ENCODE assay signal across 11 mouse cellular contexts in the genomic region with DNA sequence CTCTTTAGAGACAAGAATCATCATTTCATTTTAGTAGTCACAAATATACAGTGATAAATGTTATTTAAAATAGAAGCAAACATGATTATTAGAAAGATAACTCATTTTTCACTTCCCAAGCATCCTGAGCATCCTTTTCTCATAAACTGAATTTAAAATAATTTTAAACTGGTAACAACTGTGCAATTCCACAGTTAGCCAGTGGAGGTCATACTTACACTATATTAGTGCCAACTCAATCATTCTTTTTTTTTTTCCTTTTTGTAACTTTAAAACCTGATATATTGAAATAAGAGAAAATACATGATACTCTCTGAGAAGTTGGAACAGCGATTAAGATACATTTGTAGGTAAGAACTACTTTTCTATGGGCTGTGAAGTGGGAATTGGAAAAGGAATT.
DNase-seq lines count a peak whose midpoint lies in the region; ATAC-seq and TF ChIP-seq lines count a peak whose summit lies in the region.
"Had no signal": no experiment of that assay in that cellular context is flagged by ENCODE, and none has a peak within 500 bp of the region (broad histone marks: within the 10 kb centered on the region; RNA-seq: fewer than 3 reads in every experiment).

No protein-coding gene starts in this region.

- H3K9me3 ChIP-seq in hindbrain, postnatal 0 days (ENCODE audit: low read length): no peaks in the 10 kb centered on the region
- H3K9me3 ChIP-seq in hindbrain, embryonic 16.5 days (ENCODE audit: control insufficient read depth, low read length): no peaks in the 10 kb centered on the region
- no peaks in the 10 kb centered on the region for H3K9me3 ChIP-seq in kidney, embryonic 14.5 days (ENCODE audit: control insufficient read depth, low read length)
- H3K9me3 ChIP-seq: heart, embryonic 15.5 days; liver, embryonic 15.5 days had no signal

- H3K9ac ChIP-seq in hindbrain, postnatal 0 days (replicated peaks; ENCODE audit: low read length): no peak overlapping the region
- H3K9ac ChIP-seq in hindbrain, embryonic 16.5 days (ENCODE audit: low read depth, low read length): no peak overlapping the region
- H3K9ac ChIP-seq in kidney, embryonic 14.5 days (ENCODE audit: low read depth, low read length): no peak overlapping the region
- H3K9ac ChIP-seq: heart, embryonic 15.5 days; liver, embryonic 15.5 days had no signal

- 11% methylated on average over 1 of the region's 1 CpGs for WGBS in hindbrain, postnatal 0 days
- 30% methylated on average over 1 of the region's 1 CpGs for WGBS in hindbrain, embryonic 16.5 days
- 24% methylated on average over 1 of the region's 1 CpGs for WGBS in kidney, embryonic 14.5 days

- H3K36me3 ChIP-seq in hindbrain, postnatal 0 days (ENCODE audit: insufficient read depth, low read length): no peaks in the 10 kb centered on the region
- no peaks in the 10 kb centered on the region for H3K36me3 ChIP-seq in hindbrain, embryonic 16.5 days (ENCODE audit: control insufficient read depth, insufficient read depth, low read length)
- H3K36me3 ChIP-seq in kidney, embryonic 14.5 days (ENCODE audit: control insufficient read depth, insufficient read depth, low read length): no peaks in the 10 kb centered on the region
- H3K36me3 ChIP-seq: heart, embryonic 15.5 days; liver, embryonic 15.5 days had no signal

- no peaks in the 10 kb centered on the region for H3K27me3 ChIP-seq in hindbrain, postnatal 0 days (ENCODE audit: insufficient read depth, low read length)
- no peaks in the 10 kb centered on the region for H3K27me3 ChIP-seq in hindbrain, embryonic 16.5 days (replicated peaks; ENCODE audit: control insufficient read depth, insufficient read depth, low read length)
- no peaks in the 10 kb centered on the region for H3K27me3 ChIP-seq in kidney, embryonic 14.5 days (ENCODE audit: control insufficient read depth, insufficient read depth, low read length)
- H3K27me3 ChIP-seq: heart, embryonic 15.5 days; liver, embryonic 15.5 days had no signal

- H3K4me1 ChIP-seq in hindbrain, postnatal 0 days (ENCODE audit: insufficient read depth, low read length): no peaks in the 10 kb centered on the region
- no peaks in the 10 kb centered on the region for H3K4me1 ChIP-seq in hindbrain, embryonic 16.5 days (ENCODE audit: control insufficient read depth, insufficient read depth, low read depth, low read length)
- no peaks in the 10 kb centered on the region for H3K4me1 ChIP-seq in kidney, embryonic 14.5 days (ENCODE audit: control insufficient read depth, insufficient read depth, low read length)
- H3K4me1 ChIP-seq: heart, embryonic 15.5 days; liver, embryonic 15.5 days had no signal

- peak; percentile 70 for TF ChIP-seq CTCF in hindbrain, postnatal 0 days (IDR thresholded peaks at IDR 0.05; ENCODE audit: low read depth)

- no peak overlapping the region for H3K4me2 ChIP-seq in hindbrain, postnatal 0 days (ENCODE audit: low read depth, low read length)
- no peak overlapping the region for H3K4me2 ChIP-seq in hindbrain, embryonic 16.5 days (ENCODE audit: low read length)
- no peak overlapping the region for H3K4me2 ChIP-seq in kidney, embryonic 14.5 days (replicated peaks; ENCODE audit: low read depth, low read length)
- H3K4me2 ChIP-seq: heart, embryonic 15.5 days; liver, embryonic 15.5 days had no signal

- DNase-seq in hindbrain, postnatal 0 days (ENCODE audit: low spot score): peak; percentile 70
- DNase-seq in retina, embryonic 14.5 days (ENCODE audit: low spot score): peak; percentile 61
- DNase-seq in retina, postnatal 1 day: no peak
- peak; percentile 38 for DNase-seq in embryo, embryonic 11 days
- DNase-seq in adrenal gland, postnatal 36 days: no peak
- DNase-seq: cerebellum, adult 2 months had no signal

- ATAC-seq in hindbrain, postnatal 0 days: no peak
- ATAC-seq in hindbrain, embryonic 16.5 days: no peak
- ATAC-seq in kidney, embryonic 14.5 days (ENCODE audit: low FRiP score, low TSS enrichment): no peak
- ATAC-seq: activated CD4-positive, CD25-positive, alpha-beta regulatory T cell, adult 4 months had no signal

- no peak overlapping the region for H3K27ac ChIP-seq in hindbrain, postnatal 0 days
- no peak overlapping the region for H3K27ac ChIP-seq in hindbrain, embryonic 16.5 days (ENCODE audit: low read depth, low read length)
- H3K27ac ChIP-seq in kidney, embryonic 14.5 days (ENCODE audit: low read depth, low read length): no peak overlapping the region
- H3K27ac ChIP-seq: heart, embryonic 15.5 days; liver, embryonic 15.5 days had no signal

- H3K4me3 ChIP-seq in hindbrain, postnatal 0 days (ENCODE audit: low read length): no peak overlapping the region
- no peak overlapping the region for H3K4me3 ChIP-seq in hindbrain, embryonic 16.5 days (ENCODE audit: low read length)
- H3K4me3 ChIP-seq in kidney, embryonic 14.5 days (ENCODE audit: low read length): no peak overlapping the region
- H3K4me3 ChIP-seq: heart, embryonic 15.5 days; liver, embryonic 15.5 days had no signal

Comparison
In these comparisons a context has a peak if more than half of its experiments do, and no peak if none do; other contexts are left out.
1. DNase-seq: peak in hindbrain, postnatal 0 days (single experiment), retina, embryonic 14.5 days (single experiment) and embryo, embryonic 11 days (single experiment); none in retina, postnatal 1 day (single experiment) and adrenal gland, postnatal 36 days (0 of 2).